Mouse (Mus musculus) G1E (cell line): ENCODE data around the gene Psmc3ip. TPM values are rescaled to one million over a fixed set of nuclear protein-coding genes. Genes with fewer than 3 reads are reported as not detected.

Experiments
- ATAC-seq: 2 replicates; pipeline ENCODE4 v1.8.0; 2016; ENCODE audit warnings: mild to moderate bottlenecking; ENCODE audit not compliant: insufficient number of reproducible peaks, poor library complexity, low FRiP score, severe bottlenecking; ENCODE audit errors: extremely low read depth
- DNase-seq: peaks from one replicate; pipeline ENCODE4 v3.0.0; 2012; ENCODE audit warnings: low spot score
- H3K27me3 ChIP-seq: 2 replicates; pipeline ENCODE4 v1.6.1; 2012; ENCODE audit warnings: mild to moderate bottlenecking, low read length, inconsistent platforms; ENCODE audit not compliant: insufficient read depth
- H3K36me3 ChIP-seq: replicated peaks from 2 replicates; pipeline ENCODE3; 2012; ENCODE audit warnings: mild to moderate bottlenecking, inconsistent platforms
- H3K4me1 ChIP-seq: 2 replicates; pipeline ENCODE4 v1.6.1; 2012; ENCODE audit warnings: low read depth, low read length, inconsistent platforms, mixed read lengths; ENCODE audit not compliant: insufficient read depth
- H3K4me3 ChIP-seq: 2 replicates; pipeline ENCODE4 v1.5.1; 2012; ENCODE audit warnings: low read depth, mild to moderate bottlenecking, inconsistent platforms, low read length, moderate library complexity, mixed read lengths
- H3K9me3 ChIP-seq: replicated peaks from 2 replicates; pipeline ENCODE4 v1.6.1; 2012; ENCODE audit warnings: inconsistent platforms
- CTCF ChIP-seq: IDR thresholded peaks from 2 replicates; pipeline ENCODE4 v1.5.1; 2012; ENCODE audit warnings: low read depth, low read length, inconsistent platforms, mixed read lengths
- GATA1 ChIP-seq: IDR thresholded peaks from 2 replicates; pipeline ENCODE4 v1.6.1; 2012; ENCODE audit warnings: borderline replicate concordance, low read length, inconsistent platforms, mixed read lengths
- GATA2 ChIP-seq: IDR thresholded peaks from 2 replicates; pipeline ENCODE4 v1.6.1; 2012; ENCODE audit warnings: low read depth, low read length, inconsistent platforms, borderline replicate concordance
- POLR2AphosphoS5 ChIP-seq: IDR thresholded peaks from 2 replicates; pipeline ENCODE4 v1.6.1; 2012; ENCODE audit warnings: low read depth, low read length, inconsistent platforms; ENCODE audit not compliant: insufficient replicate concordance
- TAL1 ChIP-seq: conservative IDR thresholded peaks from 2 replicates; pipeline ENCODE4 v1.6.1; 2012; ENCODE audit warnings: low read depth, low read length, inconsistent platforms, mixed read lengths
- polyA plus RNA-seq: library from polyadenylated mRNA; stranded (reverse); fragments of >175 nt; gene quantifications from 2 replicates; pipeline ENCODE4 v1.2.3, GENCODE M21; 2012
- total RNA-seq, 2 experiments: library from RNA; stranded (forward) in 1 of 2; stranded (reverse) in 1 of 2; fragments of 200-1000 nt in 1 of 2; fragments of >200 nt in 1 of 2; fragmentation: Nextera tagmentation in 1 of 2; gene quantifications; 2 replicates each; pipeline ENCODE4 v1.2.3; 2014 to 2017

Psmc3ip gene
- total and polyA plus RNA-seq, 3 experiments: 11.1 to 29.8 (median 20.6) TPM

DNA sequence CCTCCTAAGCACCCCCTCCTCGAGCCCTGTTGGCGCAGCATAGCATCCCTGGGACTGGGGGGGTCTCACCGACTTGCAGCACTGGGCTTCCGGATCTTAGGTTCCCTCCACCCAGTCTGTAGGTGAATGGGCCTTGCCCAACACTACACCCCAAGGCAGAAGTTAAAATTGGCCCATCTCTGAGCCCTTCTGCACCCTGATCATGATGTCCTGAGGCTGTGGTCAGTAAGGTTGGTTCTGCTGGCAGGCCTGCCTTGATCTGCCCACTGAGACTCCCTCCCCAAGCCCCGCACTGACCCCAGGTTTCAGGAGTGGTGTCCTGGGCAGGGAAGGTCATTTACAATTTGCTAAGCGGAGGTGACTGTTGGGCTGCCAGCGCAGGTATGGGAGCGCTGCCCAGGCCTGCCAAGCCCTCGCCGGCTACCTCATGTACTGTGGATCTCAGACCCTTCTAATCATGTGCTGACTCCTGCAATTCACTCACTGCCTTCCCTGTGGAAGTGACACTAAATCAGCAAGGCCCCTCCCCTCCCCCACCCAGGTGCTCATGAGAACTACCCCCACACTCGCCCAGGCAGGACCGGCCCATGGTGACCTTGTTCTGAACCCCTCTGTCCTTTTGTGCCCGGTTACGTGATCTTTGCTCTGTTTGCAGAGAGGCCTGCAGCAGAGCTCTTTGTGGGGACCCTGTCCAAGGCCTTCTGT lies 32.1 kb downstream of the Psmc3ip start:
- TF ChIP-seq GATA1: no peak
- no peak for TF ChIP-seq POLR2AphosphoS5
- no peak for TF ChIP-seq CTCF
- TF ChIP-seq GATA2: no peak
- no peak for TF ChIP-seq TAL1
- peaks cover 64% of the 10 kb centered on the region for H3K4me1 ChIP-seq
- DNase-seq (no peak), ATAC-seq (no peak)
- H3K36me3 ChIP-seq: peaks cover 57% of the 10 kb centered on the region
- peak overlapping the region; percentile 64; the same call in 1 of the 2 replicates for H3K4me3 ChIP-seq
- H3K9me3 ChIP-seq: no peaks in the 10 kb centered on the region
- H3K27me3 ChIP-seq: no peaks in the 10 kb centered on the region

DNA sequence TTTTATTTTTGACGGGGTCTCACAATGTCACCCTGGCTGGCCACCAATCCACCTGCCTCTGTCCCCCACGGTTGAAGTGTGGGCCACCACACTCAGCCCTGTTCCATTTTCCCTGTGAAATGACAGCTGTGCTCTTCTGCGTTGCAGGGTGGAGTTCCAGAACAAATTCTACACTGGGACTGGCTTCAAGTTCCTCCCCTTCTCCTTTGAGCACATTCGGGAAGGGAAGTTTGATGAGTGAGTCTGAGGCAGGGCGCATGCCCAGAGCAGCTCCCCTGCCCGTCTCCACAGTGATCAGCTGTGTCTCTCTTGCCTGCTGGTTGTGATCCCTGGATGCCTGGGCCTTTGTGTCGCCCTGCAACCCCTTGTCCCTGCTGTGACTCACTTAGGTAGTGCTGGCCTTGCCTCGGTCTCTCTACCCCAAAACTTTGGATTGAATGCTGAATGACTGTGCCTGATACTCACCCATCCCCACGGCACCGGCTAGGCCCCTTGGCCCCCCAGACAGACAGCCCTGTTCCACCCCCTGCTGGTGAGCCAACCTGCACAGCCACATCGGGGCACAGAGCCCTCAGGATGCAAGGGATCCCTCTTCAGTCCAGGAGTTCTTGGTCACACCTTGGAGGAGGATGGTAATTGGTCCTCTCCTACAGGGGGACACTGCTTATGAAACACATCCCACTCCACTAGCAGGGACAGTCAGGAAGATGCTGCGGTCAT lies 32.9 kb downstream of the Psmc3ip start:
- Histone ChIP-seq H3K9me3 (no peaks in the 10 kb centered on the region), H3K4me1 (peaks cover 68% of the 10 kb centered on the region), H3K27me3 (no peaks in the 10 kb centered on the region), H3K4me3 (peak overlapping the region; percentile 64; the same call in 1 of the 2 replicates), H3K36me3 (peaks cover 65% of the 10 kb centered on the region)
- no peak for ATAC-seq
- TF ChIP-seq CTCF: no peak
- no peak for TF ChIP-seq GATA2
- TF ChIP-seq POLR2AphosphoS5: no peak
- TF ChIP-seq TAL1: no peak
- no peak for TF ChIP-seq GATA1
- DNase-seq: no peak

DNA sequence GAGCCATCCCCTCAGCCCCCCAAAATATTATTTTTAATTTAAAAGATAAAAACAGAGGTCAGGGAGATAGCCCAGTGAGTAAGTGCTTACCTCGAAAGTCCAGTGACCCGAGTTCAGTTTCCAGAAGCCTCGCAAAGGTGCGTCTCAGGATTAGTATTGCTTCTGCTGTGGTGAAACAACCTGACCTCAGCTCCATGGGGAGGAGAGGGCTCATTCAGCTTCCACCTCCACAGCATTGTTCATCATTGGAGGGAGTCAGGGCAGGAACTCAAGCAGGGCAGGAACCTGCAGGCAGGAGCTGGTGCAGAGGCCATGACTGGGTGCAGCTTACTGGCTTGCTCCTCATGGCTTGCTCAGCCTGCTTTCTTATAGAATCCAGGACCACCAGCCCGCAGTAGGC lies 34.2 kb downstream of the Psmc3ip start:
- TF ChIP-seq CTCF (no peak), GATA1 (no peak), TAL1 (no peak), GATA2 (no peak), POLR2AphosphoS5 (no peak)
- no peaks in the 10 kb centered on the region for H3K9me3 ChIP-seq
- H3K4me1 ChIP-seq: peaks cover 59% of the 10 kb centered on the region
- H3K4me3 ChIP-seq: no peak overlapping the region
- H3K27me3 ChIP-seq: no peaks in the 10 kb centered on the region
- no peak for DNase-seq
- peaks cover 78% of the 10 kb centered on the region for H3K36me3 ChIP-seq
- ATAC-seq: no peak

DNA sequence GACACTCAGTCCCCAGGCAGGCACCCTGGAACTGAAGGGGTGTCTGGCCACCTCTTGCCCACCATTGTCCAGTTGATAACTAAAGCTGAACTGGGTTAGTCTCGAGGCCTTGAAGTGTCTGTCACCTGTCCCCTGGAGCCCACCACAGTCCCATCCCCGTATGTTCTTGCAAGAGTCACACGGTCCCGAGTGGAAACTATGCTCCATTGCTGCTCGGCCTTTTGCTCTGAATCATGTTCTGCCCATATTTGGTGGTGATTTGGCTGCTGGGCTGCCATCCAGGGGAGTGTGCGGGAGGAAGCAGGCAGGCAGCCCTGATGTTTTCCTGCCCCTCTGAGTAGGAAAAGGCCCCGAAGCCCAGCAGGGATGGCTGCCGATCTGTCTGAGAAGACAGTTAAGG lies 35.1 kb downstream of the Psmc3ip start:
- no peaks in the 10 kb centered on the region for H3K9me3 ChIP-seq
- H3K4me1 ChIP-seq: peaks cover 59% of the 10 kb centered on the region
- H3K27me3 ChIP-seq: no peaks in the 10 kb centered on the region
- DNase-seq: no peak
- no peak overlapping the region for H3K4me3 ChIP-seq
- ATAC-seq: no peak
- peaks cover 85% of the 10 kb centered on the region for H3K36me3 ChIP-seq
- TF ChIP-seq POLR2AphosphoS5: no peak
- TF ChIP-seq CTCF: no peak

DNA sequence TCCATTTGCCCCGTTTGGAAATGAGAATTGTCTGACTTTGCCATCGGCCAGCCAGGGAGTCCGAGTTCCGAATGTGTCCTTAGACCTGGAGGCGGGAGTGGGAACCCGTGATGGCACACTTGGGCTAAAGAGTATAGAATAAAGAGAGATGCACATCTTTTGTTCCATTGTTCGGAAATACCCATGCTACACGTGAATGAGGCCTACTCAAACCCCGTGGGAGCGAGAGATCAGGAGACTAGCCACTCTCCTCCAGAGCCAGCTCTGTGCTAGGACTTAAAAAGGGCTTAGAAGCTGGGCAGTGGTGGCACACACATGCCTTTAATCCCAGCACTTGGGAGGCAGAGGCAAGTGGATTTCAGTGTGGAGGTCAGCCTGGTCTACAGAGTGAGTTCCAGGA lies 35.8 kb downstream of the Psmc3ip start:
- no peak for ATAC-seq

DNA sequence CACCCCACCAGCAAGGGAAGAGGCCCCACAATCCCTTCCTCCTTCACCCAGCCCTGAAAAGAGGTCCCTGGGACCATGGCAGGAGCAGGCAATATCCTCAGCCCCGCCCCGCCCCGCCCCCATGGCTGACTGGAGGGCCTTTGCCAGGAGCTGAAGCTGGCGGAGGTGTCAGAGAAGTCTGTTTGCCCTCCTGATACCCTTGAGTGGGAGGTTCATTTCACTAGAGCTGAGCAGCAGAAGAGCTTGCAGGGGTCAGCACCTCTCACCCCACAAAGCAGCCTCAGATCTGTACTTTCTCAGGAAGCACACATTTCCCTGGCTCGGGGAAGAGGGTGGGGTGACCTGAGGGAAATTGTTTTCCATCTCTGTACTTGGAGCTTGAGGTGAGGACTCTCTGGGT lies 36.5 kb downstream of the Psmc3ip start:
- TF ChIP-seq POLR2AphosphoS5 (no peak), GATA1 (no peak), TAL1 (no peak), CTCF (no peak), GATA2 (no peak)
- Histone ChIP-seq H3K4me1 (peaks cover 51% of the 10 kb centered on the region), H3K4me3 (no peak overlapping the region), H3K9me3 (no peaks in the 10 kb centered on the region; the same call in 1 of the 2 replicates), H3K27me3 (no peaks in the 10 kb centered on the region), H3K36me3 (peaks cover 97% of the 10 kb centered on the region)
- no peak for DNase-seq
- ATAC-seq: no peak

More for the DNA sequence above, 35.8 kb downstream of the Psmc3ip start:
- TF ChIP-seq POLR2AphosphoS5 (no peak), CTCF (no peak), GATA1 (no peak), GATA2 (no peak), TAL1 (no peak)
- Histone ChIP-seq H3K9me3 (no peaks in the 10 kb centered on the region), H3K4me3 (no peak overlapping the region), H3K4me1 (peaks cover 58% of the 10 kb centered on the region), H3K27me3 (no peaks in the 10 kb centered on the region), H3K36me3 (peaks cover 90% of the 10 kb centered on the region)
- DNase-seq: no peak
